ENCODE assay signal across 9 mouse cellular contexts in the genomic region with DNA sequence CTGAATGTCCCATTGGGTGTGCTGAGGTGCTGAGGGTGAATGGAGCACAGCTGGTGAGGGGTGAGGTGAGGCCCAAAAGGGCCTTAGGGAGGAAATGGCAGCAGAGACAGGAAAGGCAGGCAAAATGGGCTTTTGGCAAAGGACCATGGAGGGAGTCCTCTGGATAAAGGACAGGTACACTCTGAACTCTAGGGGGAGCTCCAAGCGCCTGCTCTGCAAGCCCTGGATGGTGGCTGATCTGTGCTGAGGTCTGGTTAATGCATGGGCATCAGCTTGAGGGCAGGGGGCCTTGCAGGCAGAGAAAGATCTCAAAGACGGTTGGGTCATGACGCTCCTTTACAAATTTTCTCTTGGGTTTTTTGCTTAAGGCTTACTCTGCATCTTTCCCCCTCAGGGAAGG.
DNase-seq lines count a peak whose midpoint lies in the region; ATAC-seq and TF ChIP-seq lines count a peak whose summit lies in the region.
"Had no signal": no experiment of that assay in that cellular context is flagged by ENCODE, and none has a peak within 500 bp of the region (broad histone marks: within the 10 kb centered on the region; RNA-seq: fewer than 3 reads in every experiment).

No protein-coding gene starts in this region.

- no peak for ATAC-seq in kidney, postnatal 0 days (replicated peaks; ENCODE audit: low FRiP score, low read depth)
- no peak for ATAC-seq in kidney, embryonic 14.5 days (ENCODE audit: low FRiP score, low TSS enrichment)
- peak; percentile 50; the same call in 1 of the 2 replicates for ATAC-seq in hindbrain, embryonic 16.5 days

- H3K4me2 ChIP-seq in kidney, postnatal 0 days (ENCODE audit: low read length), result no peak overlapping the region
- no peak overlapping the region for H3K4me2 ChIP-seq in kidney, embryonic 14.5 days (replicated peaks; ENCODE audit: low read depth, low read length)
- H3K4me2 ChIP-seq in hindbrain, embryonic 16.5 days (ENCODE audit: low read length), result no peak overlapping the region
- H3K4me2 ChIP-seq: embryonic facial prominence, embryonic 13.5 days; limb, embryonic 13.5 days had no signal

- no peak overlapping the region for H3K4me3 ChIP-seq in kidney, postnatal 0 days (replicated peaks; ENCODE audit: low read depth, low read length)
- no peak overlapping the region for H3K4me3 ChIP-seq in kidney, embryonic 14.5 days (ENCODE audit: low read length)
- H3K4me3 ChIP-seq in cerebellum, adult 2 months (replicated peaks; ENCODE audit: insufficient read depth, low read depth, low read length), result no peak overlapping the region
- H3K4me3 ChIP-seq in hindbrain, embryonic 16.5 days (ENCODE audit: low read length), result no peak overlapping the region
- H3K4me3 ChIP-seq: embryonic facial prominence, embryonic 13.5 days; limb, embryonic 13.5 days had no signal

- H3K27me3 ChIP-seq in kidney, postnatal 0 days (ENCODE audit: insufficient read depth, low read length), result no peaks in the 10 kb centered on the region
- no peaks in the 10 kb centered on the region for H3K27me3 ChIP-seq in kidney, embryonic 14.5 days (ENCODE audit: control insufficient read depth, insufficient read depth, low read length)
- no peaks in the 10 kb centered on the region for H3K27me3 ChIP-seq in cerebellum, adult 2 months (ENCODE audit: control insufficient read depth, insufficient read depth, low read length)
- no peaks in the 10 kb centered on the region for H3K27me3 ChIP-seq in hindbrain, embryonic 16.5 days (replicated peaks; ENCODE audit: control insufficient read depth, insufficient read depth, low read length)
- H3K27me3 ChIP-seq: embryonic facial prominence, embryonic 13.5 days; limb, embryonic 13.5 days had no signal

- H3K4me1 ChIP-seq in kidney, postnatal 0 days (replicated peaks; ENCODE audit: insufficient read depth, low read length), result no peaks in the 10 kb centered on the region
- no peaks in the 10 kb centered on the region for H3K4me1 ChIP-seq in kidney, embryonic 14.5 days (ENCODE audit: control insufficient read depth, insufficient read depth, low read length)
- peaks cover 19% of the 10 kb centered on the region for H3K4me1 ChIP-seq in cerebellum, adult 2 months (ENCODE audit: control insufficient read depth, insufficient read depth, low read length)
- no peaks in the 10 kb centered on the region for H3K4me1 ChIP-seq in hindbrain, embryonic 16.5 days (ENCODE audit: control insufficient read depth, insufficient read depth, low read depth, low read length)
- H3K4me1 ChIP-seq: embryonic facial prominence, embryonic 13.5 days; limb, embryonic 13.5 days had no signal

- TF ChIP-seq POLR2A in cerebellum, adult 2 months (IDR thresholded peaks at IDR 0.05; ENCODE audit: borderline replicate concordance, insufficient read depth, low read length), result no peak

- H3K36me3 ChIP-seq in kidney, postnatal 0 days (ENCODE audit: insufficient read depth, low read length), result no peaks in the 10 kb centered on the region
- H3K36me3 ChIP-seq in kidney, embryonic 14.5 days (ENCODE audit: control insufficient read depth, insufficient read depth, low read length), result no peaks in the 10 kb centered on the region
- no peaks in the 10 kb centered on the region for H3K36me3 ChIP-seq in hindbrain, embryonic 16.5 days (ENCODE audit: control insufficient read depth, insufficient read depth, low read length)
- H3K36me3 ChIP-seq: embryonic facial prominence, embryonic 13.5 days; limb, embryonic 13.5 days had no signal

- no peak overlapping the region for H3K9ac ChIP-seq in kidney, postnatal 0 days (ENCODE audit: low read depth, low read length)
- no peak overlapping the region for H3K9ac ChIP-seq in kidney, embryonic 14.5 days (ENCODE audit: low read depth, low read length)
- H3K9ac ChIP-seq in hindbrain, embryonic 16.5 days (ENCODE audit: low read depth, low read length), result no peak overlapping the region
- H3K9ac ChIP-seq: embryonic facial prominence, embryonic 13.5 days; limb, embryonic 13.5 days had no signal

- TF ChIP-seq CTCF in kidney, postnatal 0 days (IDR thresholded peaks at IDR 0.05; ENCODE audit: low read depth), result peak; percentile 68
- TF ChIP-seq CTCF in cerebellum, adult 2 months (IDR thresholded peaks at IDR 0.05; ENCODE audit: borderline replicate concordance, insufficient read depth, low read depth, low read length), result peak; percentile 55

- WGBS in kidney, postnatal 0 days, result 22% methylated on average over 3 of the region's 3 CpGs
- WGBS in kidney, embryonic 14.5 days, result 23% methylated on average over 3 of the region's 3 CpGs
- 64% methylated on average over 3 of the region's 3 CpGs for WGBS in cerebellum, adult 2 months
- 19% methylated on average over 3 of the region's 3 CpGs for WGBS in hindbrain, embryonic 16.5 days

- no peaks in the 10 kb centered on the region for H3K9me3 ChIP-seq in kidney, postnatal 0 days (replicated peaks; ENCODE audit: low read length)
- H3K9me3 ChIP-seq in kidney, embryonic 14.5 days (ENCODE audit: control insufficient read depth, low read length), result no peaks in the 10 kb centered on the region
- H3K9me3 ChIP-seq in hindbrain, embryonic 16.5 days (ENCODE audit: control insufficient read depth, low read length), result no peaks in the 10 kb centered on the region
- H3K9me3 ChIP-seq: embryonic facial prominence, embryonic 13.5 days; limb, embryonic 13.5 days had no signal

- DNase-seq in kidney, postnatal 0 days (ENCODE audit: low spot score), result peak; percentile 52
- peak; percentile 71 for DNase-seq in MN1 (ENCODE audit: low spot score)
- peak in 1 of 2 experiments; percentile 38 for DNase-seq in cerebellum, adult 2 months
- DNase-seq in naive thymus-derived CD4-positive, alpha-beta T cell, adult 2 months (ENCODE audit: low read depth), result peak; percentile 23
- no peak for DNase-seq in frontal cortex, postnatal 25 days (ENCODE audit: low spot score in 2 of 2)

- H3K27ac ChIP-seq in kidney, postnatal 0 days, result no peak overlapping the region
- no peak overlapping the region for H3K27ac ChIP-seq in kidney, embryonic 14.5 days (ENCODE audit: low read depth, low read length)
- H3K27ac ChIP-seq in cerebellum, adult 2 months (ENCODE audit: insufficient read depth, low read length), result no peak overlapping the region
- no peak overlapping the region for H3K27ac ChIP-seq in hindbrain, embryonic 16.5 days (ENCODE audit: low read depth, low read length)
- H3K27ac ChIP-seq: embryonic facial prominence, embryonic 13.5 days; limb, embryonic 13.5 days had no signal

Comparison
In these comparisons a context has a peak if more than half of its experiments do, and no peak if none do; other contexts are left out.
1. DNase-seq: peak in kidney, postnatal 0 days (single experiment), MN1 (single experiment) and naive thymus-derived CD4-positive, alpha-beta T cell, adult 2 months (single experiment); none in frontal cortex, postnatal 25 days (0 of 2).